In the genomic region with DNA sequence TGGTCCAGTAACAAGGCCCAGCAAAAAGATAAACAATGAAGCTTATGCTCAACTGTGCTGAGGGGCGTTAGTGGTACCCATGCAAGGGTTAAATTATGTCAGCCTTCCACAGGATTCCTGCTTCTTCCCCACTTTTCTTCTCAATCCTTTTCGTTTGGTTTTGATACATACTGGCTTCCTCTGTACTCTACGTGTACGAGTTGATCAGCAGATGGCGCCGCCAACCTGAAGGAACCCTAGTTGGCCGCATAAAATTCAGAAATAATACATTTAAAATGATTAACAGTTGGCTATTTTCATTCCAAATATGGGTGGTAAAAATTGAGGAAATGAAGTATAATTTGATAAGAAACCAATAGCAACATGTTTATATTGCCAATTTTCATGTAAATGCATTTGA, we compare ENCODE assay signal across 9 mouse cellular contexts. TPM values are rescaled to one million over a fixed set of nuclear protein-coding genes. Genes with fewer than 3 reads are reported as not detected.
DNase-seq lines count a peak whose midpoint lies in the region; ATAC-seq lines count a peak whose summit lies in the region.
"Had no signal": no experiment of that assay in that cellular context is flagged by ENCODE, and none has a peak within 500 bp of the region (broad histone marks: within the 10 kb centered on the region; RNA-seq: fewer than 3 reads in every experiment).

No protein-coding gene starts in this region.

- no peak overlapping the region for H3K27ac ChIP-seq in forebrain, embryonic 14.5 days (ENCODE audit: low read depth, low read length)
- H3K27ac ChIP-seq: limb, embryonic 13.5 days had no signal

- H3K4me2 ChIP-seq in forebrain, embryonic 14.5 days (ENCODE audit: low read length), result no peak overlapping the region
- H3K4me2 ChIP-seq: limb, embryonic 13.5 days had no signal

- 52% methylated on average over 7 of the region's 7 CpGs for WGBS in forebrain, embryonic 14.5 days

- no peak overlapping the region for H3K9ac ChIP-seq in forebrain, embryonic 14.5 days (ENCODE audit: low read length)
- H3K9ac ChIP-seq: limb, embryonic 13.5 days had no signal

- DNase-seq in cerebellum, adult 8-10 months, result peak; percentile 8
- no peak for DNase-seq in cerebellum, adult 9-11 months
- peak; percentile 24 to 61 for DNase-seq in left cerebral cortex, postnatal 14 days (ENCODE audit: low spot score in 2 of 2)
- no peak for DNase-seq in left cerebral cortex, adult 11 months (ENCODE audit: low spot score)
- DNase-seq in Muller cell, postnatal 12 days (ENCODE audit: inconsistent ontology term), result peak; percentile 41
- peak; percentile 74 for DNase-seq in forebrain, embryonic 14.5 days (ENCODE audit: low spot score)
- DNase-seq in lung, postnatal 14 days, result peak; percentile 49
- DNase-seq in thymus, adult 18-20 months, result no peak

- ATAC-seq in forebrain, embryonic 14.5 days, result peak; percentile 48

- no peak overlapping the region for H3K4me3 ChIP-seq in forebrain, embryonic 14.5 days (ENCODE audit: low read depth, low read length)
- H3K4me3 ChIP-seq: limb, embryonic 13.5 days had no signal

- no peaks in the 10 kb centered on the region for H3K9me3 ChIP-seq in forebrain, embryonic 14.5 days (replicated peaks; ENCODE audit: control insufficient read depth, low read length)
- H3K9me3 ChIP-seq: limb, embryonic 13.5 days had no signal

- no peaks in the 10 kb centered on the region for H3K27me3 ChIP-seq in forebrain, embryonic 14.5 days (replicated peaks; ENCODE audit: control insufficient read depth, insufficient read depth, low read length)
- H3K27me3 ChIP-seq: limb, embryonic 13.5 days had no signal

- intact Hi-C loops in left cerebral cortex, postnatal 14 days (cut with DNase I), result loop anchor here (1.0 to 10.0 kb wide), 3 partner anchors 139 to 483 kb away; a partner anchor contains a TSS

- H3K36me3 ChIP-seq in forebrain, embryonic 14.5 days (ENCODE audit: control insufficient read depth, insufficient read depth, low read length), result no peaks in the 10 kb centered on the region
- H3K36me3 ChIP-seq: limb, embryonic 13.5 days had no signal

- no peaks in the 10 kb centered on the region for H3K4me1 ChIP-seq in forebrain, embryonic 14.5 days (ENCODE audit: control insufficient read depth, insufficient read depth, low read length)

RNA-seq across cellular contexts. Expression of a gene that starts 19.5 kb away (rescaled TPM):
- 1 to 10 TPM; 1.9 TPM for total RNA-seq in left cerebral cortex, postnatal 14 days (2021)
- not detected in 2 replicates for polyA plus RNA-seq in forebrain, embryonic 14.5 days (2014; fragmentation: Nextera tagmentation; extraction: Ambion mirVana)

RNA-seq across cellular contexts. Expression of a gene that starts 59.6 kb away (rescaled TPM):
- 1 to 10 TPM; 1.0 to 1.1 TPM for total RNA-seq in left cerebral cortex, postnatal 14 days (2021)
- polyA plus RNA-seq in forebrain, embryonic 14.5 days (2014; fragmentation: Nextera tagmentation; extraction: Ambion mirVana), result 0.29 and 0.51 TPM in 2 replicates

Comparison
In these comparisons a context has a peak if more than half of its experiments do, and no peak if none do; other contexts are left out.
1. DNase-seq: peak in cerebellum, adult 8-10 months (single experiment), left cerebral cortex, postnatal 14 days (2 of 2), Muller cell, postnatal 12 days (single experiment), forebrain, embryonic 14.5 days (single experiment) and lung, postnatal 14 days (single experiment); none in cerebellum, adult 9-11 months (single experiment), left cerebral cortex, adult 11 months (single experiment) and thymus, adult 18-20 months (0 of 2).